Mouse (Mus musculus) inflammation-experienced regulatory T-cells, adult 6 months (primary cell): ENCODE measurements around the gene Olfr97. TPM values are rescaled to one million over a fixed set of nuclear protein-coding genes. Genes with fewer than 3 reads are reported as not detected.

Experiments used
- ATAC-seq: one replicate; pipeline ENCODE4 v1.8.0; 2017
- polyA plus RNA-seq, 3 experiments: library from polyadenylated mRNA; unstranded; fragments of 100-300 nt; shearing (Covaris generic); gene quantifications; one replicate each; pipeline ENCODE4 v1.2.1; 2017

Gene Olfr97
- polyA plus RNA-seq, 3 experiments from 2014 or later = not detected

DNA sequence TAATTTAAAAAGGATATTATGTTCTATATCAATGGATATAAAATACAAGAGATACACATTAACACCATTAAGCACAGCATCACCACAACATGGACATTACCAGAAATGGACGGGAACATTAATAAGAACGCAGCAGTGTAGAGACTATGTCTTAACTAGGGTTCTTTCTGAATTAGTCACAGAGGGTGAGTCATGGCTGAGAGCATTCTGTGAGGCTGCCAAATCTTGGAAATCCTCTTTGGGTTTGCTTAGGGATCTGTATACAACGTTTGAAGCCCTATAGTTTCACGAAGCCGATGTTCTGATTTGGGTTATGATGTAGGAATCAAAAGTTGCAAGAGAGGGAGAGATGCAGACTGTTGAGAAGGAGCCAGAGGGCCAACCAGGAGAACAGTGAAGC is 42.3 kb downstream of the Olfr97 start:
- no peak for ATAC-seq

- ATAC-seq = no peak
Observed at GRCm38 (mm10) chr17:37193656-37194055, 43.5 kb downstream of the Olfr97 start, which contains the start of gene Ubd. Ubd (plus strand) TSS chr17:37193892.

DNA sequence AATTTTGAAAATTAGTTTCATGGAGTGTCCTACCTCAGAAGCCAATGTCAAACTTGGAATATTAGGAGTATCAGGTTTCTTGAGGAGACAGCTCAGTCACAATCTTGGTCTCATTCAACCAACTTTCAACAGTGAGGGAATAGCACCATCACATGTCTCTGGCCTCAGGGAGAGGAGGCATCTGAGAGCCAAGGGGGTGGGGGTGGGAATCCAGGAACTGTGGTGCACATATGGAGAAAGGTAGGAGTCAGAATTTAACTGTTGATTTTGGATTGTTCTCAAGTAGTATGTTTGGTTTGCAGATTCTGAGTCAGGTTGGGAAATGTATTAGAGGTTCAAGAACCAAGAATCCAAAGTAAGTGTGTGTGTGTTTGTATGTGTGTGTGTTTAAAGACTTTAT is 44.1 kb downstream of the Olfr97 start:
- no peak for ATAC-seq

GRCm38 (mm10) chr17:37190711-37191110 is 46.4 kb downstream of the Olfr97 start:
- no peak for ATAC-seq

DNA sequence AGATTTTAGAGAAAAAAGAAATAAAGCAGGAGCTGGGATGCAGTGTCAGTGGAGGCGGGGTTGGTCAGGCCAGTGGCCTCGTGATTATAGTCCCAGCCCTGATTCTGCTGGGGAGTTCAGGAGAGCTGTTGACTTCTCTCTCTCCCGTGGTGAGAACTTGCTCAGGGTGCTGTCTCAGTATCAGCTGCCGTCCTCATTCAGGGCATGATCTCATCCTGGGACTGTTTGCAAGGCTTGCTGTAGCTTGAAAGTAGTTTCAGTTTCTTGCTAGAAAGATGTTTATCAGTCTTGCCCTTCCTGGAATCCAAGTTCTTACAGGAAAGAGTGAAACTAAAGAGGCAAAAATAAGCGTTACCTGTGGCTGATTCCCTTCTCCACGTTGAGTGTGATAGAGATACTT is 51.7 kb downstream of the Olfr97 start:
- ATAC-seq = peak; percentile 21

Other genes starting within 250 kb of the Olfr97 start
- gene H2-M5, start 247.8 kb downstream of the Olfr97 start, polyA plus RNA-seq = under 1 TPM in 2 of 3 experiments, not detected in 1; 0.16 to 0.39 TPM
- not detected for gene Zfp57, start 236.2 kb downstream of the Olfr97 start, polyA plus RNA-seq
- gene Mog, start 213.9 kb downstream of the Olfr97 start, polyA plus RNA-seq = not detected
- 1 to 10 TPM; 4.1 to 8.0 (median 7.4) TPM for gene Gabbr1, start 191.4 kb downstream of the Olfr97 start, polyA plus RNA-seq
- gene Olfr90, start 148.8 kb downstream of the Olfr97 start, polyA plus RNA-seq = under 1 TPM in 2 of 3 experiments, not detected in 1; 0.16 to 0.20 TPM
- under 1 TPM in 1 of 3 experiments, not detected in 2; 0.15 TPM for gene Olfr91, start 139.1 kb downstream of the Olfr97 start, polyA plus RNA-seq
- not detected for gene Olfr92, start 117.2 kb downstream of the Olfr97 start, polyA plus RNA-seq
- gene Olfr93, start 75.8 kb downstream of the Olfr97 start, polyA plus RNA-seq = not detected
- gene Ubd, start 43.4 kb downstream of the Olfr97 start, polyA plus RNA-seq = 1 to 10 TPM in 1 of 3 experiments, under 1 TPM in 1, not detected in 1; 0.62 to 1.6 TPM
- not detected for gene Olfr94, start 36.3 kb downstream of the Olfr97 start, polyA plus RNA-seq
- gene Olfr95, start 24.2 kb downstream of the Olfr97 start, polyA plus RNA-seq = not detected
- not detected for gene Olfr96, start 17.2 kb downstream of the Olfr97 start, polyA plus RNA-seq
- 1 to 10 TPM in 1 of 3 experiments, under 1 TPM in 2; 0.78 to 5.2 (median 0.99) TPM for gene Olfr98, start 26.4 kb upstream of the Olfr97 start, polyA plus RNA-seq
- 100 to 1,000 TPM; 125 to 156 (median 125) TPM for gene H2-M3, start 32.9 kb upstream of the Olfr97 start, polyA plus RNA-seq
- gene Olfr99, start 46.1 kb upstream of the Olfr97 start, polyA plus RNA-seq = 1 to 10 TPM; 2.7 to 7.2 (median 5.0) TPM
- under 1 TPM in 2 of 3 experiments, not detected in 1; 0.13 to 0.45 TPM for gene Olfr101, start 67.0 kb upstream of the Olfr97 start, polyA plus RNA-seq
- gene Olfr102, start 79.7 kb upstream of the Olfr97 start, polyA plus RNA-seq = under 1 TPM in 2 of 3 experiments, not detected in 1; 0.13 to 0.20 TPM
- not detected for gene Olfr103, start 102.4 kb upstream of the Olfr97 start, polyA plus RNA-seq
- gene Olfr104-ps, start 122.3 kb upstream of the Olfr97 start, polyA plus RNA-seq = not detected
- gene Olfr105-ps, start 141.7 kb upstream of the Olfr97 start, polyA plus RNA-seq = not detected
- gene Olfr106-ps, start 153.1 kb upstream of the Olfr97 start, polyA plus RNA-seq = not detected
- gene Olfr107, start 161.9 kb upstream of the Olfr97 start, polyA plus RNA-seq = under 1 TPM in 1 of 3 experiments, not detected in 2; 0.17 TPM
- not detected for gene Olfr108, start 208.2 kb upstream of the Olfr97 start, polyA plus RNA-seq
- gene Olfr109, start 221.6 kb upstream of the Olfr97 start, polyA plus RNA-seq = not detected
- gene H2-M2, start 246.2 kb upstream of the Olfr97 start, polyA plus RNA-seq = under 1 TPM in 2 of 3 experiments, not detected in 1; 0.38 to 0.47 TPM